Mouse (Mus musculus): ENCODE measurements around the gene Arhgap27. TPM values are rescaled to one million over a fixed set of nuclear protein-coding genes. Genes with fewer than 3 reads are reported as not detected.
A peak's percentile ranks its signal among the peaks of the same experiment; 100 is the strongest.
"Not testable (repeated sequence)": the region's sequence is repeated elsewhere in the genome, so short reads cannot be mapped to it uniquely, and the experiment has no call there.

Gene Arhgap27
- polyA plus RNA-seq, 1 experiment from 2014 or later = 6.5 TPM

DNA sequence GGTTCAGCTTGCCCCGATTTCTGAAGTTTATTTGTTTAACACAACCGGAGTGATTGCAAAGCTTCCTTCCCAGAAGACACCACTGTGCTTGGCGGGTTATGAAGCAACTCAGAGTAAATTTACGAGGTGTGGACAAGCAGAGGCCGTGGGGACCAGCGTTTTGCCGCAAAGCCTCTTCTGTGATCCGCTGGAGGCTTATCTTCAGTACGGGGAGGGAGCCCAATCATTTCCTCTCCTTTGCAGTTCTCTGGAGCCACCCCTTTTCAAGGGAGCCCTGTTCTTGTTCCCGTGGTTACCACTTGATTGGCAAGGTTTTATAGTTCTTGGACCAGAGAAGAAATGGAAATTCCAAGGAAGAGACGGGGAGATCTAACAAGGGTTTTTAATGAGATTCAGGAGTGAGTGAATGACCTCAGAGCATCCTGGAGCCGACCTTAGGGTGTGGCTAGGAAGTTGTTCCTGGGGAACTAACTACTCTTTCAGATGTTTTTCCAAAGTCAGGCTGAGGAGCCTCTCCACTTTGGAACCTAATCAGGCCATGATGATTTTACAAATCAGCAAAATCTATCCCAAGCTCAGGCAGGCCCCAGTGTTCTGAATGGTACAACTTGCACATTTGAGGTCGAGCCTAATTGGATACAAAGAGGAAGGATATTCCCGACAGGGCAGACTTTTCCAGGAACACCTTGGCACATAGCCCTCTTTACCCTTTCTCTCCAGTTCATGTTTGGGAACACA is 71.2 kb downstream of the Arhgap27 start:
- no peaks in the 10 kb centered on the region for H3K27me3 ChIP-seq (ENCODE audit: control insufficient read depth, insufficient read depth, low read length)
- peak overlapping the region; percentile 21 for H3K4me2 ChIP-seq (ENCODE audit: low read length)
- no peaks in the 10 kb centered on the region for H3K9me3 ChIP-seq (ENCODE audit: control insufficient read depth, low read length)
- H3K4me1 ChIP-seq (ENCODE audit: control insufficient read depth in 2 of 2, insufficient read depth in 2 of 2, low read length in 2 of 2) = peaks cover 12 to 16% of the 10 kb centered on the region in 2 experiments; a peak in 3 of 4 replicates
- WGBS = 15% methylated on average over 14 of the region's 14 CpGs
- ATAC-seq (ENCODE audit: insufficient number of reproducible peaks, insufficient read depth, low FRiP score, low read depth) = no peak
- H3K36me3 ChIP-seq (ENCODE audit: control insufficient read depth, insufficient read depth, low read length) = no peaks in the 10 kb centered on the region
- no peak overlapping the region for H3K4me3 ChIP-seq (ENCODE audit: control insufficient read depth in 1 of 2, insufficient read depth in 1 of 2, low read depth in 1 of 2, low read length in 2 of 2)
- no peak overlapping the region; a peak in 1 of 4 replicates for H3K27ac ChIP-seq (replicated peaks in 1 of 2; ENCODE audit: control insufficient read depth in 1 of 2, insufficient read depth in 1 of 2, low read depth in 2 of 2, low read length in 2 of 2)
- no peak overlapping the region for H3K9ac ChIP-seq (ENCODE audit: low read length)

DNA sequence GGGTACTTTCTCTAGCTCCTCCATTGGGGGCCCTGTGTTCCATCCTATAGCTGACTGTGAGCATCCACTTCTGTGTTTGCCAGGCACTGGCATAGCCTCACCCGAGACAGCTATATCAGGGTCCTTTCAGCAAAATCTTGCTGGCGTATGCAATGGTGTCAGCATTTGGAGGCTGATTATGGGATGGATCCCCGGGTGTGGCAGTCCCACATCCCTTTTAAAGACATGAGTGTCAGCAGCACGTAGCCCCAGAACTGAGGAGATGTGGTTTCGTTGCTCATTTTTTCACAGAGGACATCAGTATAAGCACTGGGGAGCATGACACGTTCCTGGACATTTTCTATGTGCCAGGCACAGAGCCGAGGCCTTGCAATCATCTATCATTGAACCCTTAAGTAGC is 72.7 kb downstream of the Arhgap27 start:
- not testable (repeated sequence) for H3K9ac ChIP-seq (ENCODE audit: low read length); H3K9me3 ChIP-seq (ENCODE audit: control insufficient read depth, low read length); ATAC-seq (ENCODE audit: insufficient number of reproducible peaks, insufficient read depth, low FRiP score, low read depth); H3K27ac ChIP-seq (replicated peaks in 1 of 2; ENCODE audit: control insufficient read depth in 1 of 2, insufficient read depth in 1 of 2, low read depth in 2 of 2, low read length in 2 of 2); H3K27me3 ChIP-seq (ENCODE audit: control insufficient read depth, insufficient read depth, low read length); H3K4me3 ChIP-seq (ENCODE audit: control insufficient read depth in 1 of 2, insufficient read depth in 1 of 2, low read depth in 1 of 2, low read length in 2 of 2); H3K4me2 ChIP-seq (ENCODE audit: low read length); H3K36me3 ChIP-seq (ENCODE audit: control insufficient read depth, insufficient read depth, low read length)
- H3K4me1 ChIP-seq (ENCODE audit: control insufficient read depth in 2 of 2, insufficient read depth in 2 of 2, low read length in 2 of 2) = peaks cover 19 to 22% of the 10 kb centered on the region in 2 experiments
- WGBS = 79% methylated on average over 7 of the region's 7 CpGs

DNA sequence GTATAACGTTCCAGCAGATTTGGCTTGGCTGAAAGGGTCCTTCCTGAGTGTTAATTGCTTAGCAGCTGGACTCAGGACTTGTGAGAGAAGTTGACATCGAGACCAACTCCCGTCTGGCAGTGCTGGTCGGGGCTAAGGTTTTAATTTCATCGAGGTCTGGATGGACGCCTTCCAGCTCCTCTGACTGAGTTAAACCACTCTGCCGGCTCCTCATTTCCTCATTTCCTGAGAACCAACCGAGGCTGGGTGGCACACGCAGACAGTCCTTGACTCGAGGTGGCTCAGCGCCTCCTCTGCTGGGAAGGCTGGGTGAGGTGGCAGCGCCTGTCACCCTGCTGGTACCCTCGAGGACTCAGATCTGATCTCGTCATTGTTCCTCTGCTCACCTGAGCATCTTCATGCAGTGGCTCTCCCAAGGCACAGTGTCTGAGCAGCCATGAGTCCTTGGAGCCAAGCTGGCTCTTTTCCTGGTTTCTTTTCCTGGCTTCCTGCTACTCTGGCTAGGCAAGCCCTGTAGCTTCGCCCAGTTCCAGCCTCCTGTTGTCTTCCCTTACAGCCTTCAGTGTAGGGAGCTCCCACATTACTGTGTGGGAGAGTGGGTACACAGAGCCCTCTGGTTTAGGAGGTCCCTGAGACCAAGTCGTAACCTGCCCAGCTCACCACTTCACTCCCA is 75.1 kb downstream of the Arhgap27 start:
- ATAC-seq (ENCODE audit: insufficient number of reproducible peaks, insufficient read depth, low FRiP score, low read depth) = no peak
- no peaks in the 10 kb centered on the region for H3K36me3 ChIP-seq (ENCODE audit: control insufficient read depth, insufficient read depth, low read length)
- H3K27me3 ChIP-seq (ENCODE audit: control insufficient read depth, insufficient read depth, low read length) = no peaks in the 10 kb centered on the region
- H3K27ac ChIP-seq (replicated peaks in 1 of 2; ENCODE audit: control insufficient read depth in 1 of 2, insufficient read depth in 1 of 2, low read depth in 2 of 2, low read length in 2 of 2) = no peak overlapping the region
- H3K9ac ChIP-seq (ENCODE audit: low read length) = no peak overlapping the region
- H3K4me3 ChIP-seq (ENCODE audit: control insufficient read depth in 1 of 2, insufficient read depth in 1 of 2, low read depth in 1 of 2, low read length in 2 of 2) = no peak overlapping the region
- peaks cover 20 to 23% of the 10 kb centered on the region in 2 experiments for H3K4me1 ChIP-seq (ENCODE audit: control insufficient read depth in 2 of 2, insufficient read depth in 2 of 2, low read length in 2 of 2)
- no peaks in the 10 kb centered on the region for H3K9me3 ChIP-seq (ENCODE audit: control insufficient read depth, low read length)
- WGBS = 55% methylated on average over 16 of the region's 16 CpGs
- H3K4me2 ChIP-seq (ENCODE audit: low read length) = no peak overlapping the region

DNA sequence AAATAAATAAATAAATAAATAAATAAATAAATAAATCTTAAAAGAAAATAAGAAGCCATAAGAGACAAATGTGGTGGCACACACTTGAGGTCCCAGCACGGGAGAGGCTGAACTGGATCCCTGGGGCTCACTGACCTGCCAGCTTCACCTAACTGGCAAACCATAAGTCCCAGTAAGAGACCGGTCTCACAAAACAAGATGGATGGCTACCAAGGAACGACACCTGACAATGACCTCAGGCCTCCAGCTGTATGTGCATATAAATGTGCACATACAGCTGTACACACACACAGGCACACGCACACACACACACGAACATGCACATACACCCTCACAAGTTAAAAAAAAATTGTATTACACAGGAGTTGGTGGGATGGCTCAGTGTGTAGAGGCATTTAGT is 76.6 kb downstream of the Arhgap27 start:
- no peaks in the 10 kb centered on the region for H3K36me3 ChIP-seq (ENCODE audit: control insufficient read depth, insufficient read depth, low read length)
- no peak overlapping the region for H3K27ac ChIP-seq (replicated peaks in 1 of 2; ENCODE audit: control insufficient read depth in 1 of 2, insufficient read depth in 1 of 2, low read depth in 2 of 2, low read length in 2 of 2)
- 94% methylated on average over 5 of the region's 5 CpGs for WGBS
- ATAC-seq (ENCODE audit: insufficient number of reproducible peaks, insufficient read depth, low FRiP score, low read depth) = no peak
- peaks cover 11 to 13% of the 10 kb centered on the region in 2 experiments for H3K4me1 ChIP-seq (ENCODE audit: control insufficient read depth in 2 of 2, insufficient read depth in 2 of 2, low read length in 2 of 2)
- no peaks in the 10 kb centered on the region for H3K9me3 ChIP-seq (ENCODE audit: control insufficient read depth, low read length)
- no peak overlapping the region for H3K9ac ChIP-seq (ENCODE audit: low read length)
- no peak overlapping the region for H3K4me3 ChIP-seq (ENCODE audit: control insufficient read depth in 1 of 2, insufficient read depth in 1 of 2, low read depth in 1 of 2, low read length in 2 of 2)
- no peaks in the 10 kb centered on the region for H3K27me3 ChIP-seq (ENCODE audit: control insufficient read depth, insufficient read depth, low read length)
- no peak overlapping the region for H3K4me2 ChIP-seq (ENCODE audit: low read length)

DNA sequence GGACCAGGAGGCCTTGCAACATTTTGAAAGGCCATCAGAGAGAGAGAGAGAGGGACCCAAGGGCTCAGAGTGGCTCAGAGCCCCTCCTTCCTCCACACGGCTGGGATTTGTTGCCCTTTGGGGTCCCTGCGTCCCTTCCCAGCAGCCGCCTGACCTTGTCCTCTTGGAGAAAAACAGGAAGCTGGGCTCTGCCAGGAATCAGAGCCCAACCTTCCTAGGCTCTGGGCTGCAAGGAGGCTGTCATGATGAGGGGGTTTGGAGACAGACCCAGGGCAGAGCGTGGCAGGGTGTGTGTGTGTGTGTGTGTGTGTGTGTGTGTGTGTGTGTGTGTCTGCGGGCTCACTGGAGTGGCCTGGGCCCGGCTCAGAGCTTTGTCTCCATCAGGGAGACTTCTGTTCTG is 77.5 kb downstream of the Arhgap27 start:
- no peaks in the 10 kb centered on the region for H3K36me3 ChIP-seq (ENCODE audit: control insufficient read depth, insufficient read depth, low read length)
- peaks cover 8 to 10% of the 10 kb centered on the region in 2 experiments for H3K4me1 ChIP-seq (ENCODE audit: control insufficient read depth in 2 of 2, insufficient read depth in 2 of 2, low read length in 2 of 2)
- 20% methylated on average over 6 of the region's 6 CpGs for WGBS
- H3K27me3 ChIP-seq (ENCODE audit: control insufficient read depth, insufficient read depth, low read length) = no peaks in the 10 kb centered on the region
- no peak overlapping the region; the same call in 1 of the 2 replicates for H3K9ac ChIP-seq (ENCODE audit: low read length)
- no peaks in the 10 kb centered on the region for H3K9me3 ChIP-seq (ENCODE audit: control insufficient read depth, low read length)
- peak overlapping the region; percentile 45 to 50; a peak in 3 of 4 replicates for H3K27ac ChIP-seq (replicated peaks in 1 of 2; ENCODE audit: control insufficient read depth in 1 of 2, insufficient read depth in 1 of 2, low read depth in 2 of 2, low read length in 2 of 2)
- peak; percentile 63; the same call in 1 of the 2 replicates for ATAC-seq (ENCODE audit: insufficient number of reproducible peaks, insufficient read depth, low FRiP score, low read depth)
- no peak overlapping the region for H3K4me3 ChIP-seq (ENCODE audit: control insufficient read depth in 1 of 2, insufficient read depth in 1 of 2, low read depth in 1 of 2, low read length in 2 of 2)
- H3K4me2 ChIP-seq (ENCODE audit: low read length) = no peak overlapping the region

DNA sequence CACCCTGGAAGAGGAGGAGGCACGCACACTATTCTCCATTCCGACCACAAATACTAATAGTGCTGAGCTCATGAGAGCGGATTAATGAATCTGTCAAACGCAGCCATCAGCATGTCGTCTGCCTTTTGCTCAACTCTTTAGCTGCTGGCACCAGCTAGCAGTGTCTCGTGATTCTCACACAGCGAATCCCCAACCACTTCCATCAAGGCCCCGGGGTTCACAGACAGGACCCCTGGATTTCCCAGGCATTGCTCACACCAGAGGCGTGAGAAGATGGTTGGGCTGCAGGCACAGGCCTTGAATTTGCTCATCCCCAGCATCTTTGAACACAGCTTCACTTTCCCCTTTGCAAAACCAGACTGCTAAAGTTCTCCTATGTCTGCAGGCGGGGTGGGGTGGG is 78.2 kb downstream of the Arhgap27 start:
- ATAC-seq (ENCODE audit: insufficient number of reproducible peaks, insufficient read depth, low FRiP score, low read depth) = no peak
- Histone ChIP-seq H3K27me3 (ENCODE audit: control insufficient read depth, insufficient read depth, low read length) (no peaks in the 10 kb centered on the region), H3K27ac (replicated peaks in 1 of 2; ENCODE audit: control insufficient read depth in 1 of 2, insufficient read depth in 1 of 2, low read depth in 2 of 2, low read length in 2 of 2) (0 out of 4 replicates have a peak overlapping the region, but pooled peaks of 1 of the 2 experiments have one; percentile 50), H3K36me3 (ENCODE audit: control insufficient read depth, insufficient read depth, low read length) (no peaks in the 10 kb centered on the region), H3K4me3 (ENCODE audit: control insufficient read depth in 1 of 2, insufficient read depth in 1 of 2, low read depth in 1 of 2, low read length in 2 of 2) (no peak overlapping the region), H3K4me1 (ENCODE audit: control insufficient read depth in 2 of 2, insufficient read depth in 2 of 2, low read length in 2 of 2) (peaks cover 8 to 10% of the 10 kb centered on the region in 2 experiments), H3K9ac (ENCODE audit: low read length) (no peak overlapping the region; the same call in 1 of the 2 replicates), H3K9me3 (ENCODE audit: control insufficient read depth, low read length) (no peaks in the 10 kb centered on the region), H3K4me2 (ENCODE audit: low read length) (no peak overlapping the region)
- WGBS = 81% methylated on average over 10 of the region's 10 CpGs

DNA sequence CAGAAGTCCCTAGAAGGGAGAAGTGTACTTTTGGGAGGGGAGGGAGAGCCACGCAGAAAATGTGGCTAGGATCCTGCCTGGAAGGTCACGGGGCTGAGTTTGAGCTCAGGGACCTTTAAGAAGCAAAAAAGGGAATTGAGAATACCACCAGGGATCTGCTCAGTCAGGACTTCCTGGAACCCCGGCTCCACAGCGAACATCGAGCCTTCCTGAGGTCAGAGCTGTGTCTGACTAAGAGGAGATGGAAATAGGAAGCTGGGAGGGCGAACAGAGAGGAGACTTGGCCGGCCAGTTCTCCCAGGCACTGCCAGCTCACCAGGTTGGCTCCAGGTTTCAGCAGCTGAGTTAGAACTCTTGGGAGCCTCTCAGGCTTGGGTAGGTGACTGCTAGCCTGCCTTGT is 81.7 kb downstream of the Arhgap27 start:
- no peaks in the 10 kb centered on the region for H3K27me3 ChIP-seq (ENCODE audit: control insufficient read depth, insufficient read depth, low read length)
- H3K4me3 ChIP-seq (ENCODE audit: control insufficient read depth in 1 of 2, insufficient read depth in 1 of 2, low read depth in 1 of 2, low read length in 2 of 2) = no peak overlapping the region
- no peak overlapping the region for H3K27ac ChIP-seq (replicated peaks in 1 of 2; ENCODE audit: control insufficient read depth in 1 of 2, insufficient read depth in 1 of 2, low read depth in 2 of 2, low read length in 2 of 2)
- 57% methylated on average over 7 of the region's 7 CpGs for WGBS
- H3K36me3 ChIP-seq (ENCODE audit: control insufficient read depth, insufficient read depth, low read length) = no peaks in the 10 kb centered on the region
- H3K4me1 ChIP-seq (ENCODE audit: control insufficient read depth in 2 of 2, insufficient read depth in 2 of 2, low read length in 2 of 2) = peaks cover 7 to 8% of the 10 kb centered on the region in 2 experiments; a peak in 3 of 4 replicates
- H3K4me2 ChIP-seq (ENCODE audit: low read length) = no peak overlapping the region
- H3K9me3 ChIP-seq (ENCODE audit: control insufficient read depth, low read length) = no peaks in the 10 kb centered on the region
- no peak overlapping the region for H3K9ac ChIP-seq (ENCODE audit: low read length)
- ATAC-seq (ENCODE audit: insufficient number of reproducible peaks, insufficient read depth, low FRiP score, low read depth) = no peak

Data from heart, embryonic 14.5 days (tissue).